Mouse (Mus musculus): ENCODE data around the gene Olfr536.
"Not testable (repeated sequence)": the region's sequence is repeated elsewhere in the genome, so short reads cannot be mapped to it uniquely, and the experiment has no call there.

Gene Olfr536

DNA sequence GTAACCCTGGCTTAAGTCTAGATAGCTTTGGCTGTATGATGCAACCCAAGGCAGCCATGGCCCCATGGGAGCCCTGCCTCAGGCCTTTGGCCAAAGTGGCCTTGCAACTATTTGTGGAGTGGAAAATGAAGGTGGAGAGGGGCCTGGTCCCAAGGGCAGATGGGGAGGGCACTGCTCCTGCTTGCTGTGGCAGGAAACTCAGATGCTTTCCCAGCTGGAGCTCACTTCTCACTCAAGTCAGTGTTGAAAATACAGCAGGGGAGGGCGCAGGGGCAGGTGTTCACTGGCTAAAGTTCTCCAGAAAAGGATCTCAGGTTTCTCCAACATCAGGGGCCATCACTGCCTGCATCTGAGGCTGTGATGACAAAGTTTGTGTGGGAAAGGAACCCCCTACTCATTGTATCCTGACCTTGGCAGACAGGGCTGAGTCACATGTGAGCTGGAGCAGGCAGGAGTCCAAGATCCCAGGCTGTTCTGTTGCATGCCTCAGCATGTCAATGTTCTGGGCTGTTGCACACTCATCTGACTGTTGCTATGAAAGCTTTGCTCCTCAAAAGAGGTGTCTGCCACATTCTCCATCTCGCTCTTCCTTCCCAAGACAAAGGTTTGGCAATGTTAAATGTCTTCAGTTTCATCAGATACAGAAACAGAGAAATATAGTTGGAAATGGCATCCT, at the start of gene Olfr536:
Gene Olfr536, minus strand, starts transcription at position 51 of the 676 bp plus-strand sequence.
- not testable (repeated sequence) for DNase-seq (ENCODE audit: low read depth, low spot score)

DNA sequence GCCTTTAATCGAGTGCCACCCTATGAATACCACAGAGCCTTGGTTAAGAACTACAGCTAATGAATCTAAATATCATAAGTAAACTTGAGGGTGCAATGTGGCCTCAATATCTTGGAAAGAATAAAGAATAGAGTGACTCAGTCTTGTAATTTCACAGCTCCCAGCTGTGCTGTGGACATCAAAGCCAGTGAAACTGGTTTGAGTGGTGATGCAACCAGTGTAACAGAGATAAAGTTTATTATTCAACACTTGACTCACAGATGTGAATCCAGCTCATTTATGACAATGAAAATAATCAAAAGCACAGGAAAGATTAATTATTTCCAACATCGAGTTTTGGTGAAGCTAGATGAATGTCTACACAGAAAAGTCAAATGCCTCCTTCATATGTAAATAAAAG, 32.5 kb upstream of the Olfr536 start:
- no peak for DNase-seq (ENCODE audit: low read depth, low spot score)

DNA sequence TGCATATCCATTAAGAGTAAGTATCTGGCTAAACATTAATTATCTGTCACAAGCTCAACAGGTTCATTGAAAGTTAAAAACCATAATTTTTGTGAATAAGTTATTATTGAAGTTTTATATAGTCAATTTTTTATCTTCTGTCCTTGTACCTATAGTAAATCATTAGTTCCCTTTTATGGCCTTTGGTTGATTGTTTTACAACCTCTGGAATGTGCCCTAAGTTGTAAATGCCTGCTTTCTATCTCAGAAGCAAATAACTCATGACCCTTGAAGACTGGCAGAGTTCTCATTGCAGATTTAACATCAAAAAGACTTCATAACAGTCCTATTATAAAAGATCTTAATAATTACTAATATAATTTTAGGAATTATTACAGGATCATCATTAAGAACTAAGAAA, 12.5 kb downstream of the Olfr536 start:
- no peak for DNase-seq (ENCODE audit: low read depth, low spot score)

GRCm38 (mm10) chr7:140494231-140494630, 13.0 kb downstream of the Olfr536 start:
- DNase-seq (ENCODE audit: low read depth, low spot score): no peak

DNA sequence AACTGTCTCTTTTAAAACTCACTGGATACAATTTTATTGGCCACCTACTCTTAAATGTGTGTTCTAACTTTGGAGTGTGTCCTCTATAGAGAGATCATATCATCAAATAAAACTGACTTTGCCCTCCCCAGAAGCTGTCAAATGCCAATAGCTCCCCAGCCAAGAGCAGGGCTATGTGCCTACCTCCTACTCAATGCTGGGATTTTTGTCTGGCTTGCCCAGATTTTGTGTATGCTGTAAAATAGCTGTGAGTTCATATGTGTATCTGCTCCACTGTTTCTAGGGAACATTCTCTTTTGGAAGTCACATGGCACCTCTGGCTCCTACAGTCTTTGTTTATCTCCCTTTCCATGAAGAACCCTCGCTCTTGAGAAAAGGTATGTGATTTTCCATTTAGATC, 18.2 kb downstream of the Olfr536 start:
- DNase-seq (ENCODE audit: low read depth, low spot score): no peak

DNA sequence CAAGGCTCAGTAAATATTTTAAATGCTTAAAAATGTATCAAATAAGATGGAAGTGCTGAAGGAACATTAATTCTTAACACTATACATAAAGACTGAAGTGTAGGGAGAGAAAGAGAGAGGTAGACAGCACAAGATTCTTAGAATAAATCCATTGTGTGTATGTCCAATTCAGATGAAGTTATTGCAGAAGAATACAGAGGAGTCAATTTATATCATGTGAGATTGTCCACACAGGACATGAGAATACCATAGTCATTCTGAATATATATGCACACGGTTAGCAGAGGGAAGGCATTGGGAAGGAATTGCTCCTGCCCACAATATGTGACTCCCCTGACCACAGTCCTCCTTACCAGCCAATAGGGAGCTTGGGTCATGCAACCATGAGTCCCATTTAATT, 23.3 kb downstream of the Olfr536 start, which contains the start of gene Olfr535:
Gene Olfr535, plus strand, starts transcription at position 301 of the 400 bp plus-strand sequence.
- no peak for DNase-seq (ENCODE audit: low read depth, low spot score)

GRCm38 (mm10) chr7:140478733-140479132, 28.5 kb downstream of the Olfr536 start:
- no peak for DNase-seq (ENCODE audit: low read depth, low spot score)

- no peak for DNase-seq (ENCODE audit: low read depth, low spot score)
Measured at GRCm38 (mm10) chr7:140477886-140478285, 29.3 kb downstream of the Olfr536 start.

DNA sequence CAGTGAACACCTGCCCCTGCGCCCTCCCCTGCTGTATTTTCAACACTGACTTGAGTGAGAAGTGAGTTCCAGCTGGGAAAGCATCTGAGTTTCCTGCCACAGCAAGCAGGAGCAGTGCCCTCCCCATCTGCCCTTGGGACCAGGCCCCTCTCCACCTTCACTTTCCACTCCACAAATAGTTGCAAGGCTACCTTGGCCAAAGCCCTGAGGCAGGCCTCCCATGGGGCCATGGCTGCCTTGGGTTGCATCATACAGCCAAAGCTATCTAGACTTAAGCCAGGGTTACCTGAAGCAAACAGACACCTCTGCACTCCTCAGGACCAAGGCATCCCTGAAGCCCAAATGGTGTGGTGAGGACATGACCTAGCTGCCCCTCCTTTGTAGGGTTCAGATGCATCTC, 44.1 kb downstream of the Olfr536 start, which contains the start of gene Olfr533:
Gene Olfr533, plus strand, starts transcription at position 301 of the 400 bp plus-strand sequence.
- DNase-seq (ENCODE audit: low read depth, low spot score): not testable (repeated sequence)
